Mouse (Mus musculus) megakaryocyte, embryonic 14.5 days (primary cell): ENCODE measurements around the gene Rnf150.

Experiments
- FLI1 ChIP-seq: IDR thresholded peaks from 2 replicates; pipeline ENCODE4 v1.6.1; 2012; ENCODE audit warnings: low read length, inconsistent platforms, mixed read lengths
- GATA1 ChIP-seq: IDR thresholded peaks from 3 replicates; pipeline ENCODE4 v1.6.1; 2012; ENCODE audit warnings: mixed read lengths, low read length, inconsistent platforms, borderline replicate concordance

DNA sequence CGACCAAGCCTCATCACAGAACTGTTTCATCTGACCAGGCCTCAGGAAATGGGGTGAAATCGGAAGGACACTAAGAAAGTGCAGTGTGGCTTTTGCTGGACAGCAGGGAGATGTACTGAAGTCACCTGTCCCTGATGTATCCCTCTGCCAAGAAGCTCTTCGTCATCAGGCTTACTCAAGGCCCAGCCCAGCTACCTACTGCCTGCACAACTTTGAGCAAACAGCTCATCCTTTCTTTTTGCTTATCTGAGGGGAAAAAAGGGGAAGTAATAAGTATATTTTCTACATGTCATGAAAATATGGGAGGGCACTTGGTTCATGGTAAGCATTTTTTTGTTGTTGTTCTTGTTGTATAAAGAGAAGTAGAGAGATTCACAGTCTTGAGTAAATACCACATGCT, 191.6 kb downstream of the Rnf150 start:
- TF ChIP-seq GATA1 (no peak), FLI1 (no peak)
